Mouse (Mus musculus) ES-Bruce4 (cell line): ENCODE measurements around the gene Mcu. TPM values are rescaled to one million over a fixed set of nuclear protein-coding genes. Genes with fewer than 3 reads are reported as not detected.

ENCODE experiments used
- H3K27ac ChIP-seq: 2 replicates; pipeline ENCODE4 v1.5.1; 2012; ENCODE audit warnings: low read length, inconsistent platforms; ENCODE audit not compliant: insufficient read depth
- H3K27me3 ChIP-seq: 2 replicates; pipeline ENCODE4 v1.6.1; 2012; ENCODE audit warnings: mild to moderate bottlenecking, low read length, inconsistent platforms; ENCODE audit not compliant: control insufficient read depth, poor library complexity, insufficient read depth, severe bottlenecking
- H3K36me3 ChIP-seq: 2 replicates; pipeline ENCODE4 v1.6.1; 2012; ENCODE audit warnings: inconsistent platforms, mild to moderate bottlenecking, low read length, moderate library complexity; ENCODE audit not compliant: control insufficient read depth, poor library complexity, insufficient read depth, severe bottlenecking
- H3K4me1 ChIP-seq: one replicate; pipeline ENCODE4 v1.8.1; 2011; ENCODE audit warnings: low read length; ENCODE audit not compliant: control insufficient read depth, insufficient read depth
- H3K4me3 ChIP-seq: 2 replicates; pipeline ENCODE4 v1.5.1; 2011; ENCODE audit warnings: low read depth, mild to moderate bottlenecking, low read length
- H3K9ac ChIP-seq: 2 replicates; pipeline ENCODE4 v1.6.1; 2012; ENCODE audit warnings: low read depth, mild to moderate bottlenecking, inconsistent platforms; ENCODE audit not compliant: poor library complexity, severe bottlenecking
- H3K9me3 ChIP-seq: replicated peaks from 2 replicates; pipeline ENCODE4 v1.6.1; 2012; ENCODE audit warnings: mild to moderate bottlenecking, low read length, inconsistent platforms; ENCODE audit not compliant: control insufficient read depth, poor library complexity, insufficient read depth, severe bottlenecking
- CTCF ChIP-seq: IDR thresholded peaks from one replicate; pipeline ENCODE4 v1.8.1; 2011; ENCODE audit warnings: low read depth, low read length
- EP300 ChIP-seq: IDR thresholded peaks from 2 replicates; pipeline ENCODE4 v1.6.1; 2011; ENCODE audit warnings: low read depth, low read length; ENCODE audit not compliant: insufficient read depth
- POLR2A ChIP-seq: IDR thresholded peaks from one replicate; pipeline ENCODE4 v1.8.1; 2011; ENCODE audit warnings: low read length; ENCODE audit not compliant: insufficient read depth
- polyA plus RNA-seq: library from polyadenylated mRNA; stranded (reverse); fragments of >200 nt; gene quantifications from 2 replicates; pipeline ENCODE4 v1.2.4, GENCODE M21; 2011; ENCODE audit warnings: low read depth; ENCODE audit not compliant: missing spikeins, insufficient read depth, insufficient read length

Mcu gene
- polyA plus RNA-seq, 1 experiment, result 26.0 TPM

DNA sequence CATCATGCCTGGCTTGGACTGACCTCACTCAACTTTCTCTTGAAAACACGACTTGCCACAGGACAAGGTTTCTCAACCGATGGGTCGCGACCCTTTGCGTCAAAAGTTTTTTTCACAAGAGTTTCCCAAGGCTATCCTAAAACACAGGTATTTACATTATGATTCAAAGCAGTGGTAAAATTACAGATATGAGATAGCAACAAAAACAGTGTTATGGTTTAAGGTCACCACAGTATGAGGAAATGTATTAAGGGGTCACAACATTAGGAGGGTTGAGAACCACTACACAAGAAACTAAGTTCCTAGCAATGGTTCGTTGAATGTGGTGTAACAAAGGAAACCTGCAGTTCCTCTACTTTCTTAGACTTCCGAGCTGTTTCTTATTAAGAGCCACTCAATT is 1.3 kb upstream of the Mcu start:
- Histone ChIP-seq H3K36me3 (no peaks in the 10 kb centered on the region), H3K4me1 (no peaks in the 10 kb centered on the region), H3K9ac (no peak overlapping the region), H3K9me3 (no peaks in the 10 kb centered on the region), H3K27ac (no peak overlapping the region), H3K27me3 (no peaks in the 10 kb centered on the region), H3K4me3 (no peak overlapping the region)
- TF ChIP-seq POLR2A (no peak), CTCF (no peak), EP300 (no peak)

DNA sequence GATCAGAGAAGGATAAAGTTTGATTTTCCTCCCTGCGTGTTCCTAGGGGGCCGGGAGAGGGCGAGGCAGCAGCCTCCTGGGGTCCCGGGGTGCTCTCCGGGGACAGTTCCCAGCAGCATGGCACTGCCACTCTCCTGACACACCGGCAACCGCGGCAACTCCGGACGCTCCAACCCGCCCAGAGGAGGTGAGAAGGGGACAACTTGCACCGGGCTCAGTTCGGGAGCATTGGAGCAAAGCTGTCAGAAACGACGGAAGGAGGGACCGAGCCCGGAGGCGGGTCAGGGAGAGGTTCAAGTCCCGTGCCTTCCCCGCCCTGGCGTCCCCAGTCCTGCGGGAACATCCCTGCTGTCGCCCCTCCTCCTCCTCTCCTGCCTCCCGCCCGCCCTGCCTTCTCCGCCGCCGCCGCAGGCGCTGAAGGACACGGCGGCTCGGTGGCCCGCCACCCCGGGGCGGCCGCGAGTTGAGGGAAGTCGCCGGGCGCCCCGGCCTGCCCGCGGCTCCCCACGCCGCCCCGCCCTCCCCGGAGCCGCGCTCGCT is 441 bp downstream of the Mcu start, which contains the start of gene Gm10322:
TSS of gene Gm10322 (plus strand) at position 83 of the 540 bp plus-strand sequence.
- peak within 1 kb of the TSS; percentile 96 for H3K4me3 ChIP-seq
- H3K27ac ChIP-seq, result 0 out of 2 replicates have a peak within 1 kb of the TSS, but pooled peaks have one; percentile 22
- H3K27me3 ChIP-seq, result no peaks in the 10 kb centered on the region

DNA sequence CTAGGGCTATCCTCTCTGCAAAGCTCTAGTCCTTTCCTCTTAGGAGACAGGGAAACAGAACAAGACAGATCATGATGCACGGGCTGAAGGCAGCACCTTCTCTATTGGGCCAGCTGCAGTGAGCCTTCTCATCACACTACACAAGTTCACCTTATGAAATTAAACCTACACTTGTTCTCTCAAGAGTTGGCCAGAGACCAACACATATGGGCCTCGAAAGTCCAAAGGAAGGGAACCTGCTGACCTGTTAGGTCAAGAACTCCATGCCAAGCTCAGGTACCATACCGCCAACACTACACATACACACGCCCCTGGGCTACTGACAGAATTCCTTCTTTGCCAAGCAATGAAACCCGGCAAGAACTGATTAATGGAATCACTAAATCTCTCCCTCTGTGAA is 1.1 kb downstream of the Mcu start:
- peak overlapping the region; percentile 96 for H3K4me3 ChIP-seq
- H3K36me3 ChIP-seq, result no peaks in the 10 kb centered on the region
- no peaks in the 10 kb centered on the region for H3K4me1 ChIP-seq
- peak overlapping the region; percentile 95 for H3K9ac ChIP-seq
- no peak for TF ChIP-seq POLR2A
- no peak for TF ChIP-seq EP300
- no peaks in the 10 kb centered on the region for H3K9me3 ChIP-seq
- H3K27me3 ChIP-seq, result no peaks in the 10 kb centered on the region
- no peak overlapping the region for H3K27ac ChIP-seq

More for the DNA sequence above, 441 bp downstream of the Mcu start, which contains the start of gene Gm10322:
- H3K4me1 ChIP-seq, result no peaks in the 10 kb centered on the region
- H3K36me3 ChIP-seq, result no peaks in the 10 kb centered on the region
- no peaks in the 10 kb centered on the region for H3K9me3 ChIP-seq
- H3K9ac ChIP-seq, result peak within 1 kb of the TSS; percentile 95
- TF ChIP-seq POLR2A (no peak), CTCF (no peak), EP300 (no peak)

DNA sequence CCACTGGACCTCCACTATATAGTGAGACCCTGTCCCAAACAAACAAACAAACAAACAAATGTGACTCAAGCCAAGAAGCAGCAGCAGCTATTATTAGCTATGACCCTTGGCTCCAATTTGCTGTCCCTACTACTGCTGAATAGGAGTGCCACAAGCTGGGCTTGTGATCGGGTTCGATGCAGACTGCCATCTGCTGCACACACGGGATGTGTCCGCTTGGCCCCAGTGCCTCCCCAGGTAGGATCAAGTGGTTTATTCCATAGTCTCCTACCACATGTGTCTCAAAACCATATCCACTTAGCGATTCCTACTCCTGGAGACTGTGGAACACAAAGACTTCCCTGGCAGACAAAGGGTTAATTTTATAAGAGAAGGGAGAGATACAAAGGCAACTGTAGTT is 2.4 kb downstream of the Mcu start:
- H3K9me3 ChIP-seq, result no peaks in the 10 kb centered on the region
- H3K4me3 ChIP-seq, result no peak overlapping the region
- no peak for TF ChIP-seq POLR2A
- TF ChIP-seq EP300, result no peak
- TF ChIP-seq CTCF, result no peak
- H3K4me1 ChIP-seq, result no peaks in the 10 kb centered on the region
- no peaks in the 10 kb centered on the region for H3K36me3 ChIP-seq
- no peak overlapping the region for H3K27ac ChIP-seq
- no peak overlapping the region for H3K9ac ChIP-seq
- no peaks in the 10 kb centered on the region for H3K27me3 ChIP-seq

DNA sequence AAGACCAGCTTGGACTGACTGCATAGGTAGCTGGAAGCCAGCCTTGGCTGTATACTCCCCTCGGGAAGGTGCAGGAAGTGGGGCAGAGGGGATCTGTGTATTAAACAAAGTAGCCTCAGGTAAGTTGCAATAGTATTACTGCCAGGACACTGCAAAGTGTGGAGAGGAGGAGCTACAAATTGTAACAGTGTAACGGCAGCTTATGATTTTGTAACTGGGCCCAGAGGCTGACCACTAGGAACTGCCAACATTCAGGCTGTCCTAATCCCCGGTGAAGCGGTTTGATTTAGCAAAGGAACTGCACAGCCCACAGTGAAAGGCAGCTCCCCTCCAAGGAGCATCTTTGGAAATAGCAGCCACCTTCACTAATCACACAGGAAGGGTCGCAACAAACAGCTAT is 3.2 kb downstream of the Mcu start:
- Histone ChIP-seq H3K4me1 (no peaks in the 10 kb centered on the region), H3K9me3 (no peaks in the 10 kb centered on the region), H3K27me3 (no peaks in the 10 kb centered on the region), H3K9ac (no peak overlapping the region), H3K36me3 (no peaks in the 10 kb centered on the region), H3K4me3 (no peak overlapping the region), H3K27ac (no peak overlapping the region)
- TF ChIP-seq POLR2A, result no peak
- no peak for TF ChIP-seq EP300
- no peak for TF ChIP-seq CTCF

DNA sequence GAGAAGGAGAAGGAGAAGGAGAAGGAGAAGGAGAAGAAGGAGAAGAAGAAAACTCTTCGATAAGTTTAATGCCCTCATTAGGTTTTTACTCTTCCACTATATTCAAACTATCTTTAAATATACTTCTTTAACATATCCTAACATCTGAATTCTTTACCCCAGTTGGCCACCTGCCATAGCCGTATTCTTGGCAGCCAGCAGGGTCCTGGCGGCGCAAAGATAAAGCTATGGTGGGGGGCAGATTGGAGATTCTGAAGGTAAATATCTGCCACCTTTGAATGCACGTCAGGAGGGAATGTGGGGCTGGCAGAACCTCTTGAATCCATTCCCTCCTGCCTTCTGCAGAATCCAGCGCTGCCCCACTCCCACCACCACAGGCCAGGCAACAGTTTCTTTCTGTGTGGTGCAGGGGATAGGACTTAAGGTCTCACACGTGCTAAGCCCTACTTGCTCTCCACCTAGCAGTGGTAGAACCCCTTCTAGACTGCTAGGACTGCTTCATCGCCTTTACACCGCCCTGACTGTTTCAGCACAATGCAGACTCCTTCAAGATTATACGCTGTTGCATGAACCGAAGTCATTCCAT is 11.5 kb downstream of the Mcu start:
- Histone ChIP-seq H3K4me1 (no peaks in the 10 kb centered on the region), H3K9me3 (no peaks in the 10 kb centered on the region), H3K27ac (no peak overlapping the region), H3K9ac (no peak overlapping the region), H3K27me3 (no peaks in the 10 kb centered on the region), H3K36me3 (no peaks in the 10 kb centered on the region), H3K4me3 (no peak overlapping the region)
- TF ChIP-seq EP300 (no peak), CTCF (no peak), POLR2A (no peak)
